Mouse (Mus musculus): Measurements from ENCODE around the gene Cdca7l. TPM values are rescaled to one million over a fixed set of nuclear protein-coding genes. Genes with fewer than 3 reads are reported as not detected.

Cdca7l gene
- polyA plus RNA-seq, 1 experiment from 2014 or later, result 3.3 TPM

DNA sequence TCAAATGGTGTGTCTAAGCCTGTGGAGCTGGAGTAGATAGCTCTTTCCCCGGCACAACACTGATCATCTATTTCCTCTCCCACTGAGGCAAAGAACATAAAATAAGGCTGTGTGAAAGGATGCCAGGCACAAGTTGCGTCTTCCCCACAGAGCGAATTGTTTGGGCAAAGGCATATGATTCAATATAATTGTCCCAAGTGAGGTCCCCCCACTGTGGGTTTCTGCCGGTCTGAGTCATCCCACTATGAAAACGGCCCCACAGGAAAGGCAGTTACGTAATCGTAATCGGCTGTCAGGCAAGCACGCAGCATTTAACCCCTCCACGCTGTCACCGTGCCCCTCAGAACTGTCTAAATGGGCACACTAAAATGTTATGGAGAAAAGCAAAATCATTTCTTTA lies 6.0 kb downstream of the Cdca7l start:
- no peak overlapping the region for H3K4me3 ChIP-seq
- H3K36me3 ChIP-seq, result no peaks in the 10 kb centered on the region
- peaks cover 71% of the 10 kb centered on the region for H3K27me3 ChIP-seq
- peaks cover 54% of the 10 kb centered on the region for H3K4me1 ChIP-seq (replicated peaks)
- peak overlapping the region; percentile 55; the same call in 1 of the 2 replicates for H3K27ac ChIP-seq (replicated peaks)
- no peaks in the 10 kb centered on the region for H3K9me3 ChIP-seq
- H3K9ac ChIP-seq, result no peak overlapping the region
- H3K4me2 ChIP-seq, result peak overlapping the region; percentile 51
- peak; percentile 28 for ATAC-seq (ENCODE audit: low read depth)
- WGBS, result 7% methylated on average over 11 of the region's 11 CpGs

DNA sequence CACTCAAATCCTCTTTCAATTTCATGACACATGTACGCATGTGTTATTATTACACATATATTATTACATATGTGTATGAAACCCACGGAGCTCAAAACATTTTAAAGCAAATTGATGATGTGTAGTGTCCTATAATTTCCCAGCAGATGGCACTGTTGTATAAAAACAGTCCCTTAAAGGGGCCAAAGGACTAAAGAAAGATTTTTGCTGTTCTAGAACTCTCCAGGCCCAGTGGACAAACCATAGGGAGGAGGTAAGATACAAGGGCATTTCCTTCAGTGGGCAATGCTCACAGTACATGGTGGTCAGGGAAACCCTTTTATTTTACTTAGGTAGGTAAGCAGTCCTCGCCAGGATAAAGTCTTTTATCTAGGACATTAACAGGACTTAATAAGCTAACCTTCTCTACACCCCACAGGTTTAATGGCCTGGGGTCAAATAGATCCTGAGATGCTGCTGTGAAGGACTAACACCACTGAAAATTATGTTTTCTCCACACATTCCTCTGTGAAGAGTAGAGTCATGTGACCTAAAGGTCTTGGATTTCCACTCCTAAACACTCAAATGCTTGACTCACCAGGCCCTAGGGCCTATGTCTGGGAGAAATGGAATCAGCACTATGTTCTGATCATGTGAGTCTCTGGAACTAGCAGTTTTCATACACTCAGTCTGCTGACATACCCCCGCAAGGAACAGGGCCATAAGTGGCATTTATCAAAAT lies 16.2 kb downstream of the Cdca7l start:
- Histone ChIP-seq H3K36me3 (no peaks in the 10 kb centered on the region), H3K4me3 (no peak overlapping the region), H3K9me3 (no peaks in the 10 kb centered on the region), H3K9ac (no peak overlapping the region), H3K27ac (replicated peaks) (no peak overlapping the region), H3K4me2 (no peak overlapping the region), H3K27me3 (peaks cover 70% of the 10 kb centered on the region), H3K4me1 (replicated peaks) (no peaks in the 10 kb centered on the region)
- ATAC-seq (ENCODE audit: low read depth), result peak; percentile 40; the same call in 1 of the 2 replicates
- 51% methylated on average over 4 of the region's 4 CpGs for WGBS

DNA sequence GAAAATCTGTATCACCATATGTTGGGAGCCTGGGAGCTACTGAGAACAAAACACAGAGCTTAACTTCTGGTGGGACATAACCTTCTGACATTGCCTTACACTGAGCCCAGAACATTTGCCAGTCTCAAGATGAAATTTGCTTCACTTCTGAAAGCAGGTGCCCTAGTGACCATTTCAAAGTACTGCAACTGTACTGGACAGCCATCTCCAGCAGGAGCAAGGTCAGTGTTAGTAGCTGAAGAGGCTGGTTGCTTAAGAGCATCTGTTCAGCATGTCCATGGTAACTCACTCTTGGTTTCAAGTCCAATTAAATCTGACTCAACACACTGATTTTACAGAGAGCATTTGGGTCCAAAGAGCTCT lies 16.8 kb downstream of the Cdca7l start:
- peaks cover 68% of the 10 kb centered on the region for H3K27me3 ChIP-seq
- H3K4me3 ChIP-seq, result no peak overlapping the region
- ATAC-seq (ENCODE audit: low read depth), result no peak
- no peak overlapping the region for H3K27ac ChIP-seq (replicated peaks)
- no peaks in the 10 kb centered on the region for H3K4me1 ChIP-seq (replicated peaks)
- H3K36me3 ChIP-seq, result no peaks in the 10 kb centered on the region
- H3K9ac ChIP-seq, result no peak overlapping the region
- no peaks in the 10 kb centered on the region for H3K9me3 ChIP-seq
- no peak overlapping the region for H3K4me2 ChIP-seq

DNA sequence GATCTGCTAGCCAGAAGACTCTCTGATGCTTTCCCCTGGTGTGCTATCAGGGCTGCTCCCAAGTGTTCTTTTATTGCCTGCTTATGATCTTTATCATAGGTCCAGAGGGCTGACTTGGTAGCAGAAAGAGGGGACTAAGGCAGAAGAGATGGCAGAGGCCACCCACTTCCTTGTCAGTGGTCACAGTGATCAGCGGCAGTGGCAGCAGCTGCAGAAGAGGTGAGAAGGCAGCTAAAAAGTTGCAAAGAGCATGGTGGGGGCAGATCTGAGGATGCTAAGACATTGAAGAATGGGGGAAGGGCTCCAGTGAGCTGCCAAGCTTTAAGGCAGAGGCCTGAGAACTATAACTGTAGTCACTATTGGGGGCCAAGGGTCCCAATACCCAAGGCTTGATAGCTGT lies 17.3 kb downstream of the Cdca7l start:
- H3K27me3 ChIP-seq, result peaks cover 63% of the 10 kb centered on the region
- WGBS, result 68% methylated on average over 1 of the region's 1 CpGs

DNA sequence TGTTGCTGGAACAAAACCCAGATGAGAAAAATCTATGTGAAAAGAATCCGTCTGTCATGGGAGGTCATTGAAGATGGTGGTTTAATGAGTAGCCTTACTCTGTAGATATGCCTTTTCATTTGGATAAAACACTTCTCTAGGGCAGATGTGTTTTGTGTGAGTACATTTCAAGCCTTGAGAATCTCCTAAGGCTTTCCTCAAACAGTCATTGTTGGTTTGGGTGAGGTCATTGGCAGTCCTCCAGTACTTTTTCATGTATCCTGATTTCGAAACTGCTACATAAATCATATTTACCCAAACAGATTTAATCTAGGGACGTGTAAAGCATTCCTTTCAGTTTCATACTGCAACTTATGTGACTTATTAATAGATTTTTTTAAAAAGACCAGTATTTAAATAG lies 24.3 kb downstream of the Cdca7l start:
- peaks cover 14% of the 10 kb centered on the region for H3K27me3 ChIP-seq
- no peak overlapping the region for H3K27ac ChIP-seq (replicated peaks)
- H3K36me3 ChIP-seq, result no peaks in the 10 kb centered on the region
- H3K4me2 ChIP-seq, result no peak overlapping the region
- H3K9ac ChIP-seq, result no peak overlapping the region
- no peak for ATAC-seq (ENCODE audit: low read depth)
- no peaks in the 10 kb centered on the region for H3K9me3 ChIP-seq
- no peak overlapping the region for H3K4me3 ChIP-seq
- H3K4me1 ChIP-seq (replicated peaks), result no peaks in the 10 kb centered on the region
- WGBS, result 90% methylated on average over 3 of the region's 3 CpGs

More for the DNA sequence above, 17.3 kb downstream of the Cdca7l start:
- Histone ChIP-seq H3K27ac (replicated peaks) (no peak overlapping the region), H3K9ac (no peak overlapping the region), H3K4me2 (no peak overlapping the region), H3K36me3 (no peaks in the 10 kb centered on the region), H3K4me1 (replicated peaks) (no peaks in the 10 kb centered on the region), H3K9me3 (no peaks in the 10 kb centered on the region), H3K4me3 (no peak overlapping the region)
- no peak for ATAC-seq (ENCODE audit: low read depth)

- Histone ChIP-seq H3K9me3 (no peaks in the 10 kb centered on the region), H3K4me3 (no peak overlapping the region), H3K9ac (no peak overlapping the region), H3K27me3 (peaks cover 12% of the 10 kb centered on the region; the same call in 1 of the 2 replicates), H3K4me1 (replicated peaks) (no peaks in the 10 kb centered on the region), H3K27ac (replicated peaks) (no peak overlapping the region), H3K36me3 (no peaks in the 10 kb centered on the region), H3K4me2 (no peak overlapping the region)
- WGBS, result 83% methylated on average over 8 of the region's 8 CpGs
- no peak for ATAC-seq (ENCODE audit: low read depth)
These were observed 27.4 kb downstream of the Cdca7l start for GRCm38 (mm10) chr12:117831351-117831961.

GRCm38 (mm10) chr12:117832190-117832589 lies 28.1 kb downstream of the Cdca7l start:
- Histone ChIP-seq H3K27ac (replicated peaks) (no peak overlapping the region), H3K4me1 (replicated peaks) (no peaks in the 10 kb centered on the region), H3K9me3 (no peaks in the 10 kb centered on the region), H3K9ac (no peak overlapping the region), H3K4me3 (no peak overlapping the region), H3K4me2 (no peak overlapping the region), H3K27me3 (peaks cover 13% of the 10 kb centered on the region; the same call in 1 of the 2 replicates), H3K36me3 (no peaks in the 10 kb centered on the region)
- WGBS, result 34% methylated on average over 5 of the region's 5 CpGs
- ATAC-seq (ENCODE audit: low read depth), result no peak

- Histone ChIP-seq H3K27ac (replicated peaks) (no peak overlapping the region), H3K4me3 (no peak overlapping the region), H3K4me2 (no peak overlapping the region), H3K4me1 (replicated peaks) (no peaks in the 10 kb centered on the region), H3K9me3 (no peaks in the 10 kb centered on the region), H3K27me3 (peaks cover 22% of the 10 kb centered on the region), H3K9ac (no peak overlapping the region), H3K36me3 (no peaks in the 10 kb centered on the region)
- WGBS, result 75% methylated on average over 2 of the region's 2 CpGs
- no peak for ATAC-seq (ENCODE audit: low read depth)
These were observed 30.6 kb downstream of the Cdca7l start for GRCm38 (mm10) chr12:117834652-117835051.

DNA sequence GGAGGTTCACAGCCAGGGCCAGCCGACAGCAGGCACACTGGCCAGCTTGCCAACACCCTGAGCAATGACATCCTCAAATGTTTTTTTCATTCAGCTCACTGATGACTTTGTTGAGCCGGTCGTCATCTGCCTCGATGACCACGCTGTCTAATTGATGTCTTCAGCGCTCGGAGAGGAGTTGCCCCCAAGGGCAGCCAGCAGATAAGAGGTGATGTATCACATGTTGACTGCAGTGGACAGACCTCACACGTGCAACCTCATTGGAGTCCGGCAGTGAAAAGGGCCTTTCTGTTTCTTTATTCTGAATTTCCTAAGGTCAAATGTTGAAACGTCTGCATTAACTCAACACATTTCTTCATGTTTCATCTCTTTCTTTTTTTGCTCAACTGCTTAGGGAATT lies 31.3 kb downstream of the Cdca7l start:
- Histone ChIP-seq H3K4me1 (replicated peaks) (no peaks in the 10 kb centered on the region), H3K9ac (no peak overlapping the region), H3K36me3 (no peaks in the 10 kb centered on the region), H3K27me3 (peaks cover 29% of the 10 kb centered on the region), H3K9me3 (no peaks in the 10 kb centered on the region), H3K27ac (replicated peaks) (no peak overlapping the region), H3K4me2 (no peak overlapping the region), H3K4me3 (no peak overlapping the region)
- 54% methylated on average over 10 of the region's 10 CpGs for WGBS
- no peak for ATAC-seq (ENCODE audit: low read depth)

GRCm38 (mm10) chr12:117837376-117837775 lies 33.3 kb downstream of the Cdca7l start:
- no peak overlapping the region for H3K27ac ChIP-seq (replicated peaks)
- no peak overlapping the region for H3K4me2 ChIP-seq
- no peaks in the 10 kb centered on the region for H3K36me3 ChIP-seq
- H3K4me1 ChIP-seq (replicated peaks), result no peaks in the 10 kb centered on the region
- H3K9ac ChIP-seq, result no peak overlapping the region
- no peak overlapping the region for H3K4me3 ChIP-seq
- no peaks in the 10 kb centered on the region for H3K9me3 ChIP-seq
- 86% methylated on average over 4 of the region's 4 CpGs for WGBS
- H3K27me3 ChIP-seq, result peaks cover 42% of the 10 kb centered on the region
- no peak for ATAC-seq (ENCODE audit: low read depth)

DNA sequence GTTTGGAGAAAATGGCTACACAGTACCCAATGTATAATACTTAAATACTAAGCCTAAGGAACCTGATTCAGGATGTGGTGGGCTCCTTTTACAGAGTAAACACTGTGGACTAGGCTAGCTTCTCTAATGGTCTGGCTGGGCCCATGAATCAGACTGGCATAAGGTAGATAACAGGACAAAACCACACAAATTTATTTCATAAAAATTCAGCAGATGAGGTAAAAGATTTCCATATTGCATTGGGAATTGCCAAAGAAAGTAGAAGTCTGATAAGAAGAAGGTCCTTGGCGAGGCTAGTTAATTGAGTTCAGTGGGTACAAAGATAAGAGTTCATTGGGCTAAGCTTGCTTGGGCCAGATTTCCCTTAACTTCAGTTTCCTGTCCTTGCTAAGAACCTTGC lies 36.6 kb downstream of the Cdca7l start:
- H3K9me3 ChIP-seq, result no peaks in the 10 kb centered on the region
- peaks cover 3% of the 10 kb centered on the region for H3K4me1 ChIP-seq (replicated peaks)
- H3K36me3 ChIP-seq, result no peaks in the 10 kb centered on the region
- H3K27me3 ChIP-seq, result peaks cover 67% of the 10 kb centered on the region
- H3K27ac ChIP-seq (replicated peaks), result no peak overlapping the region
- H3K9ac ChIP-seq, result no peak overlapping the region
- no peak for ATAC-seq (ENCODE audit: low read depth)
- no peak overlapping the region for H3K4me3 ChIP-seq
- 86% methylated on average over 1 of the region's 1 CpGs for WGBS
- no peak overlapping the region for H3K4me2 ChIP-seq

DNA sequence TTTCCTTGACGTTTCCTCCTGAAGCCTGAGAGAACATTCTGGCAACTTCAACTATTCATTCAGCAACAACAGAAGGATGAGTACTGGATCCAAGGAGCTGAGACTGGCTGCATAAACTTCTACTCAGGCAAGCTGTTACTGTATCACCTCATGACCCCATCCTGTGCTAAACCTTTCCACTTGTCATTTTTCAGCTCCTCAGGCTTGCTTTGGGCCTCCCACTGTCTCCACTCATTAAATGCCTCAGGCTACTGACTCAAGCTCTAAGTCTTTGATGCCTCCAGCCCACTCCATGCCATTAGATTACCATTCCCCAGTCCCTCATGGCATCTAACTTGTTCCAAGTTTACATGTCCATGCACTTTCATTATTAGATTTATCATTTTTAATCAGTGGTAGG lies 38.6 kb downstream of the Cdca7l start:
- no peak overlapping the region for H3K9ac ChIP-seq
- peaks cover 3% of the 10 kb centered on the region for H3K4me1 ChIP-seq (replicated peaks)
- no peak overlapping the region for H3K4me3 ChIP-seq
- 92% methylated on average over 1 of the region's 1 CpGs for WGBS
- no peaks in the 10 kb centered on the region for H3K9me3 ChIP-seq
- peak overlapping the region; percentile 99; the same call in 1 of the 2 replicates for H3K4me2 ChIP-seq
- peaks cover 64% of the 10 kb centered on the region for H3K27me3 ChIP-seq
- no peak overlapping the region for H3K27ac ChIP-seq (replicated peaks)
- no peaks in the 10 kb centered on the region for H3K36me3 ChIP-seq
- ATAC-seq (ENCODE audit: low read depth), result no peak
